Mouse (Mus musculus): Measurements from ENCODE around the gene Enkd1. TPM values are rescaled to one million over a fixed set of nuclear protein-coding genes. Genes with fewer than 3 reads are reported as not detected.
A peak's percentile ranks its signal among the peaks of the same experiment; 100 is the strongest.

Gene Enkd1
- polyA plus RNA-seq, 1 experiment from 2014 or later: 23.6 TPM

DNA sequence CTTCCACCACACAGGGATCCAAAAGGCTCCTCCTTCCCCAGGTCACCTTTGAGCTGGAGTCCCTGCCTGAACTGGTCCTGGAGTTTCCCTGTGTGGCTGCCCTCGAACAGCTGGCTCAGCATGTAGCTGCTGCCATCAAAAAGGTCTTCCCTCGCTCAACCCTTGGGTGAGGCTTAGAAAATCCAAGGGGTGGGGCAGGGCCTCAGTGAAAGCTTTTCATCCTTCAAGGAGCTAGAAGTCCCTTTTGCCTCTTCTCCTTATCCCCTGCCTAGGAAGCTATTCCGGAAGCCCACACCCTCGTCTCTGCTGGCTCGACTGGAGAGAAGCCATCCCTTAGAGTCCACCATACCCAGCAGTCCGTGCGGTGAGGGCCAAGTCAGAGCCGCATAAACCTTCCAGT lies 20.5 kb downstream of the Enkd1 start:
- Histone ChIP-seq H3K36me3 (peaks cover 18% of the 10 kb centered on the region), H3K9ac (no peak overlapping the region), H3K27ac (no peak overlapping the region), H3K27me3 (no peaks in the 10 kb centered on the region), H3K4me1 (peaks cover 7% of the 10 kb centered on the region), H3K4me2 (replicated peaks) (no peak overlapping the region), H3K9me3 (replicated peaks) (no peaks in the 10 kb centered on the region), H3K4me3 (no peak overlapping the region)
- no peak for ATAC-seq (ENCODE audit: low FRiP score)
- WGBS: 72% methylated on average over 8 of the region's 8 CpGs

DNA sequence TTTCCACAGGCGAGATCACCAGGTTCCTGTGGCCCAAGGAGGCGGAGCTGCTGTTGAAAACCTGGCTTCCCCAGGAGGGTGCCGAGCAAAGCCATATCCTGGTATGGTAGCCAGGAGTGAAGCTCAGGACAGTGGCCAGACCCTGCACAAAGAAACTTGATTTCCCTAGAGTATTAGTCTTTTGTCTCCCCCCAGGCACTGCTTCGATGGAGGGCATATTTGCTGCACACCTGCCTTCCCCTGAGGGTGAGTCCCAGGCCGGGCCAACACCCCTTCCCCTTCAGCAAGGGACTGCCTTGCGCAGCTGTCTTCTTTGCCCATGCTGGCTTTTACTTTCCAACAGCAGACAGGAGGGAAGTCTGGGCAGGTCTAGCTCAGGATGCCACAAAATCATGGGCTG lies 21.5 kb downstream of the Enkd1 start:
- Histone ChIP-seq H3K4me3 (no peak overlapping the region), H3K9me3 (replicated peaks) (no peaks in the 10 kb centered on the region), H3K9ac (no peak overlapping the region), H3K27me3 (no peaks in the 10 kb centered on the region), H3K4me1 (peaks cover 7% of the 10 kb centered on the region), H3K27ac (no peak overlapping the region), H3K36me3 (peaks cover 26% of the 10 kb centered on the region), H3K4me2 (replicated peaks) (no peak overlapping the region)
- ATAC-seq (ENCODE audit: low FRiP score): no peak
- 65% methylated on average over 6 of the region's 6 CpGs for WGBS

DNA sequence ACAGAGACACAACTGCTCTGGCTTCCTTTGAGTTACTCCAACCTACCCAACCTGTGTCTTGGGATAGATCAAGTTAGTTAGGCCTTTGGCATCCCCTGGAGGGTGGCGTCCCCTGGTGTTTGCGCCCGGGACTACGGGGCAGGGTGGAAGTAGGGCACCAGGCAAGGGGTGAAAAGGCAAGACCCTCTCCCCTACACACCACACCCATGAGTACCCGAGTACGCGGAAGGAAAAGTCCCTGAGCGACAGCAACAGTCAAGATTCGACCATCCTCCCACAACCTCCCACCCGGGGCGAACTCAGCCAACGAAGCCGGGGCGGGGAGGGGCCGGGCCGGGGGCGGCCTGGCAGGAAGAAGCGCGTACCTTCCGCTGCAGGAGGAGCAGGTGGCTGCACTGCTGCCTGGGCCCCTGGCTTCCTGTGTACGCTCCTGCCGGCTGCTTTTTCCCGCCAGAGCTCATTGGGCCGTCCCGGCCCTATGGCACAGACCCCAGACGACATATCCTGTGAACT lies 22.2 kb downstream of the Enkd1 start, which contains the start of gene Carmil2:
TSS of gene Carmil2 (plus strand) at position 479 of the 513 bp plus-strand sequence.
- Histone ChIP-seq H3K9ac (no peak within 1 kb of the TSS), H3K36me3 (peaks cover 33% of the 10 kb centered on the region), H3K4me3 (no peak within 1 kb of the TSS; the same call in 1 of the 2 replicates), H3K27ac (no peak within 1 kb of the TSS), H3K4me1 (peaks cover 7% of the 10 kb centered on the region), H3K27me3 (no peaks in the 10 kb centered on the region), H3K9me3 (replicated peaks) (no peaks in the 10 kb centered on the region), H3K4me2 (replicated peaks) (peak within 1 kb of the TSS; percentile 26; the same call in 1 of the 2 replicates)
- ATAC-seq (ENCODE audit: low FRiP score): peak; percentile 47; the same call in 1 of the 2 replicates
- WGBS: 13% methylated on average over 26 of the region's 26 CpGs

- H3K9me3 ChIP-seq (replicated peaks): no peaks in the 10 kb centered on the region
- ATAC-seq (ENCODE audit: low FRiP score): no peak
- no peak overlapping the region; the same call in 1 of the 2 replicates for H3K4me2 ChIP-seq (replicated peaks)
- WGBS: 85% methylated on average over 7 of the region's 7 CpGs
- H3K4me1 ChIP-seq: peaks cover 7% of the 10 kb centered on the region
- no peak overlapping the region for H3K27ac ChIP-seq
- no peak overlapping the region for H3K9ac ChIP-seq
- peaks cover 38% of the 10 kb centered on the region for H3K36me3 ChIP-seq
- H3K4me3 ChIP-seq: no peak overlapping the region
- H3K27me3 ChIP-seq: no peaks in the 10 kb centered on the region
Measured at GRCm38 (mm10) chr8:105685325-105685724, 22.7 kb downstream of the Enkd1 start.

DNA sequence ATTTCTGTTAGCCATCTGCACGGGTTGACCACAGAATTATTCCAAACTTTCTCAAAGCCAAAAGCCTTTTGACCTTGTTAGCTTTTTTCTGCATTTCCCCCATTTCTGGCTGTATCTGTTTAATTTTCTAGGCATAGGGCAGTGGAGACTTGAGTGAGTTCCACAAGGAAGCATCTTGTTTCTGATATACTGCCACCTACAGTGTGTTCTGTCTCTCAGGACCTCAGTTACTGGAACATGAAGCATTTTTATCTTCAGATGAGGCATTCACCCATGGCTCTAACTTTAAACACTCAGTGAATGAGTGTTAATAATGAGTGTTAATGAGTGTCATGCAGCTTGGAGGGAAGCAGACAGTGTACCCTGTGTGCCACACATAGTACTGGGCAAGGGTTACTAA lies 30.1 kb downstream of the Enkd1 start:
- 87% methylated on average over 1 of the region's 1 CpGs for WGBS
- Histone ChIP-seq H3K36me3 (peaks cover 89% of the 10 kb centered on the region), H3K9ac (no peak overlapping the region)

DNA sequence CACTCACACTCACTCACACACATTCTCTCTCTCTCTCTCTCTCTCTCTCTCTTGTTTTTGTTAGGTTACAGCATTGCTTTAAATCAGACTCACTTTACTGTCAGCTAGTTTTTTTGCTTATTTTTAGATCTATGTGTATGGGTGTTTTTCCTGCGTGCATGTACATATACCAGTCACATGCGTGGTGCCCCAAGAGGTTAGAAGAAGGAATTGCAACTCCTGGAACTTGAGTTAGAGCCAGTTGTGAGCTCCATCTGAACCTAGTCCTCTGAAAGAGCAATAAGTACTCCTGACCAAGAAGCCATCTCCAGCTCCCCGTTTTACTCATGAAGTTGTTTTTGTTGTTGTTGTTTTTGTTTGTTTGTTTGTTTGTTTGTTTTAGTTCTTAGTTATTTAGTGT lies 46.8 kb downstream of the Enkd1 start:
- no peaks in the 10 kb centered on the region for H3K27me3 ChIP-seq
- H3K36me3 ChIP-seq: peaks cover 31% of the 10 kb centered on the region
- no peak for ATAC-seq (ENCODE audit: low FRiP score)
- no peak overlapping the region for H3K9ac ChIP-seq
- no peak overlapping the region for H3K4me3 ChIP-seq
- H3K4me2 ChIP-seq (replicated peaks): no peak overlapping the region
- 85% methylated on average over 3 of the region's 3 CpGs for WGBS
- no peaks in the 10 kb centered on the region for H3K9me3 ChIP-seq (replicated peaks)
- no peak overlapping the region for H3K27ac ChIP-seq
- H3K4me1 ChIP-seq: peaks cover 2% of the 10 kb centered on the region; the same call in 1 of the 2 replicates

More for the DNA sequence above, 30.1 kb downstream of the Enkd1 start:
- H3K27me3 ChIP-seq: no peaks in the 10 kb centered on the region
- H3K4me1 ChIP-seq: no peaks in the 10 kb centered on the region
- H3K4me3 ChIP-seq: no peak overlapping the region
- H3K27ac ChIP-seq: no peak overlapping the region
- H3K4me2 ChIP-seq (replicated peaks): no peak overlapping the region
- H3K9me3 ChIP-seq (replicated peaks): no peaks in the 10 kb centered on the region
- no peak for ATAC-seq (ENCODE audit: low FRiP score)

- H3K27ac ChIP-seq: no peak overlapping the region
- no peaks in the 10 kb centered on the region for H3K9me3 ChIP-seq (replicated peaks)
- peaks cover 15% of the 10 kb centered on the region for H3K36me3 ChIP-seq
Measured at GRCm38 (mm10) chr8:105657641-105658040, 50.4 kb downstream of the Enkd1 start.

More at GRCm38 (mm10) chr8:105657641-105658040, 50.4 kb downstream of the Enkd1 start:
- Histone ChIP-seq H3K9ac (no peak overlapping the region), H3K4me3 (no peak overlapping the region), H3K4me1 (peaks cover 2% of the 10 kb centered on the region; the same call in 1 of the 2 replicates), H3K27me3 (no peaks in the 10 kb centered on the region), H3K4me2 (replicated peaks) (no peak overlapping the region)
- ATAC-seq (ENCODE audit: low FRiP score): no peak

Other genes with a start within 250 kb of the Enkd1 start
- gene Tppp3, start 236.7 kb downstream of the Enkd1 start, polyA plus RNA-seq (2016; fragmentation: Nextera tagmentation; extraction: Ambion mirVana): 162 and 186 TPM in 2 replicates
- 35.8 and 36.1 TPM in 2 replicates for gene Zdhhc1, start 211.3 kb downstream of the Enkd1 start, polyA plus RNA-seq (2016; fragmentation: Nextera tagmentation; extraction: Ambion mirVana)
- gene Hsd11b2, start 189.5 kb downstream of the Enkd1 start, polyA plus RNA-seq (2016; fragmentation: Nextera tagmentation; extraction: Ambion mirVana): 24.2 and 24.7 TPM in 2 replicates
- gene Atp6v0d1, start 142.2 kb downstream of the Enkd1 start, polyA plus RNA-seq (2016; fragmentation: Nextera tagmentation; extraction: Ambion mirVana): 117 and 127 TPM in 2 replicates
- gene Ripor1, start 103.0 kb downstream of the Enkd1 start, polyA plus RNA-seq (2016; fragmentation: Nextera tagmentation; extraction: Ambion mirVana): 21.7 and 22.6 TPM in 2 replicates
- gene Ctcf, start 71.6 kb downstream of the Enkd1 start, polyA plus RNA-seq (2016; fragmentation: Nextera tagmentation; extraction: Ambion mirVana): 132 and 139 TPM in 2 replicates
- 1.3 TPM in 2 replicates for gene Agrp, start 70.8 kb downstream of the Enkd1 start, polyA plus RNA-seq (2016; fragmentation: Nextera tagmentation; extraction: Ambion mirVana)
- gene Carmil2, start 21.9 kb downstream of the Enkd1 start, polyA plus RNA-seq (2016; fragmentation: Nextera tagmentation; extraction: Ambion mirVana): 9.7 and 11.8 TPM in 2 replicates
- gene Acd, start 7.1 kb downstream of the Enkd1 start, polyA plus RNA-seq (2016; fragmentation: Nextera tagmentation; extraction: Ambion mirVana): 79.1 and 88.0 TPM in 2 replicates
- 29.5 and 29.7 TPM in 2 replicates for gene Pard6a, start 7.1 kb downstream of the Enkd1 start, polyA plus RNA-seq (2016; fragmentation: Nextera tagmentation; extraction: Ambion mirVana)
- gene 4933405L10Rik, start 555 bp downstream of the Enkd1 start, polyA plus RNA-seq (2016; fragmentation: Nextera tagmentation; extraction: Ambion mirVana): 0.39 TPM in 1 of 2 replicates, not detected in the other
- 63.8 and 68.1 TPM in 2 replicates for gene Gfod2, start 50.5 kb upstream of the Enkd1 start, polyA plus RNA-seq (2016; fragmentation: Nextera tagmentation; extraction: Ambion mirVana)
- gene Ranbp10, start 119.1 kb upstream of the Enkd1 start, polyA plus RNA-seq (2016; fragmentation: Nextera tagmentation; extraction: Ambion mirVana): 12.8 and 14.6 TPM in 2 replicates
- gene Tsnaxip1, start 119.5 kb upstream of the Enkd1 start, polyA plus RNA-seq (2016; fragmentation: Nextera tagmentation; extraction: Ambion mirVana): 0.84 and 1.5 TPM in 2 replicates
- 63.8 and 64.5 TPM in 2 replicates for gene Cenpt, start 145.1 kb upstream of the Enkd1 start, polyA plus RNA-seq (2016; fragmentation: Nextera tagmentation; extraction: Ambion mirVana)
- 74.3 and 77.8 TPM in 2 replicates for gene Thap11, start 146.9 kb upstream of the Enkd1 start, polyA plus RNA-seq (2016; fragmentation: Nextera tagmentation; extraction: Ambion mirVana)
- 241 and 248 TPM in 2 replicates for gene Nutf2, start 152.4 kb upstream of the Enkd1 start, polyA plus RNA-seq (2016; fragmentation: Nextera tagmentation; extraction: Ambion mirVana)
- gene Edc4, start 172.7 kb upstream of the Enkd1 start, polyA plus RNA-seq (2016; fragmentation: Nextera tagmentation; extraction: Ambion mirVana): 69.3 and 72.1 TPM in 2 replicates
- gene Nrn1l, start 185.4 kb upstream of the Enkd1 start, polyA plus RNA-seq (2016; fragmentation: Nextera tagmentation; extraction: Ambion mirVana): 0.56 and 0.63 TPM in 2 replicates
- 22.4 and 28.7 TPM in 2 replicates for gene Pskh1, start 192.2 kb upstream of the Enkd1 start, polyA plus RNA-seq (2016; fragmentation: Nextera tagmentation; extraction: Ambion mirVana)
- 2.6 and 2.7 TPM in 2 replicates for gene Ctrl, start 225.7 kb upstream of the Enkd1 start, polyA plus RNA-seq (2016; fragmentation: Nextera tagmentation; extraction: Ambion mirVana)
- gene Psmb10, start 230.2 kb upstream of the Enkd1 start, polyA plus RNA-seq (2016; fragmentation: Nextera tagmentation; extraction: Ambion mirVana): 27.3 and 30.2 TPM in 2 replicates
- 0.57 and 0.79 TPM in 2 replicates for gene Lcat, start 235.2 kb upstream of the Enkd1 start, polyA plus RNA-seq (2016; fragmentation: Nextera tagmentation; extraction: Ambion mirVana)

All from hindbrain, embryonic 12.5 days (tissue).